Mouse (Mus musculus) ES-Bruce4 (cell line): ENCODE data around the gene Mrpl52. TPM values are rescaled to one million over a fixed set of nuclear protein-coding genes. Genes with fewer than 3 reads are reported as not detected.
A peak's percentile ranks its signal among the peaks of the same experiment; 100 is the strongest.

Experiments
- H3K27ac ChIP-seq: 2 replicates; pipeline ENCODE4 v1.5.1; 2012; ENCODE audit warnings: low read length, inconsistent platforms; ENCODE audit not compliant: insufficient read depth
- H3K27me3 ChIP-seq: 2 replicates; pipeline ENCODE4 v1.6.1; 2012; ENCODE audit warnings: mild to moderate bottlenecking, low read length, inconsistent platforms; ENCODE audit not compliant: control insufficient read depth, poor library complexity, insufficient read depth, severe bottlenecking
- H3K36me3 ChIP-seq: 2 replicates; pipeline ENCODE4 v1.6.1; 2012; ENCODE audit warnings: inconsistent platforms, mild to moderate bottlenecking, low read length, moderate library complexity; ENCODE audit not compliant: control insufficient read depth, poor library complexity, insufficient read depth, severe bottlenecking
- H3K4me1 ChIP-seq: one replicate; pipeline ENCODE4 v1.8.1; 2011; ENCODE audit warnings: low read length; ENCODE audit not compliant: control insufficient read depth, insufficient read depth
- H3K4me3 ChIP-seq: 2 replicates; pipeline ENCODE4 v1.5.1; 2011; ENCODE audit warnings: low read depth, mild to moderate bottlenecking, low read length
- H3K9ac ChIP-seq: 2 replicates; pipeline ENCODE4 v1.6.1; 2012; ENCODE audit warnings: low read depth, mild to moderate bottlenecking, inconsistent platforms; ENCODE audit not compliant: poor library complexity, severe bottlenecking
- H3K9me3 ChIP-seq: replicated peaks from 2 replicates; pipeline ENCODE4 v1.6.1; 2012; ENCODE audit warnings: mild to moderate bottlenecking, low read length, inconsistent platforms; ENCODE audit not compliant: control insufficient read depth, poor library complexity, insufficient read depth, severe bottlenecking
- CTCF ChIP-seq: IDR thresholded peaks from one replicate; pipeline ENCODE4 v1.8.1; 2011; ENCODE audit warnings: low read depth, low read length
- EP300 ChIP-seq: IDR thresholded peaks from 2 replicates; pipeline ENCODE4 v1.6.1; 2011; ENCODE audit warnings: low read depth, low read length; ENCODE audit not compliant: insufficient read depth
- POLR2A ChIP-seq: IDR thresholded peaks from one replicate; pipeline ENCODE4 v1.8.1; 2011; ENCODE audit warnings: low read length; ENCODE audit not compliant: insufficient read depth
- polyA plus RNA-seq: library from polyadenylated mRNA; stranded (reverse); fragments of >200 nt; gene quantifications from 2 replicates; pipeline ENCODE4 v1.2.4, GENCODE M21; 2011; ENCODE audit warnings: low read depth; ENCODE audit not compliant: missing spikeins, insufficient read depth, insufficient read length

Mrpl52 gene
- polyA plus RNA-seq, 1 experiment = 114 TPM

GRCm38 (mm10) chr14:54394309-54394708 lies 32.4 kb upstream of the Mrpl52 start:
- Histone ChIP-seq H3K27me3 (no peaks in the 10 kb centered on the region), H3K9ac (no peak overlapping the region), H3K27ac (no peak overlapping the region), H3K4me1 (no peaks in the 10 kb centered on the region), H3K36me3 (peaks cover 61% of the 10 kb centered on the region), H3K9me3 (no peaks in the 10 kb centered on the region), H3K4me3 (no peak overlapping the region)
- no peak for TF ChIP-seq POLR2A
- no peak for TF ChIP-seq EP300
- TF ChIP-seq CTCF = no peak

- no peak overlapping the region for H3K4me3 ChIP-seq
- no peak overlapping the region for H3K27ac ChIP-seq
- H3K27me3 ChIP-seq = no peaks in the 10 kb centered on the region
- H3K9me3 ChIP-seq = no peaks in the 10 kb centered on the region
- H3K9ac ChIP-seq = no peak overlapping the region
- no peaks in the 10 kb centered on the region for H3K4me1 ChIP-seq
- TF ChIP-seq EP300 = no peak
- TF ChIP-seq CTCF = no peak
- TF ChIP-seq POLR2A = no peak
- H3K36me3 ChIP-seq = peaks cover 60% of the 10 kb centered on the region
Observed at GRCm38 (mm10) chr14:54396685-54397084, 30.0 kb upstream of the Mrpl52 start.

- H3K27me3 ChIP-seq = no peaks in the 10 kb centered on the region
- H3K4me3 ChIP-seq = no peak overlapping the region
- no peaks in the 10 kb centered on the region for H3K4me1 ChIP-seq
- no peaks in the 10 kb centered on the region for H3K9me3 ChIP-seq
- H3K9ac ChIP-seq = no peak overlapping the region
- H3K36me3 ChIP-seq = peaks cover 69% of the 10 kb centered on the region
- no peak overlapping the region for H3K27ac ChIP-seq
- no peak for TF ChIP-seq EP300
- no peak for TF ChIP-seq CTCF
- TF ChIP-seq POLR2A = no peak
Observed at GRCm38 (mm10) chr14:54397872-54398527, 28.7 kb upstream of the Mrpl52 start.

- H3K27me3 ChIP-seq = no peaks in the 10 kb centered on the region
- TF ChIP-seq POLR2A = no peak
- TF ChIP-seq EP300 = no peak
- no peak for TF ChIP-seq CTCF
- H3K27ac ChIP-seq = no peak overlapping the region
- H3K9ac ChIP-seq = no peak overlapping the region
- no peaks in the 10 kb centered on the region for H3K4me1 ChIP-seq
- H3K36me3 ChIP-seq = peaks cover 73% of the 10 kb centered on the region
- H3K9me3 ChIP-seq = no peaks in the 10 kb centered on the region
- no peak overlapping the region for H3K4me3 ChIP-seq
Observed at GRCm38 (mm10) chr14:54398528-54398916, 28.2 kb upstream of the Mrpl52 start.

GRCm38 (mm10) chr14:54398921-54399382 lies 27.8 kb upstream of the Mrpl52 start:
- no peaks in the 10 kb centered on the region for H3K4me1 ChIP-seq
- 0 out of 2 replicates have a peak overlapping the region, but pooled peaks have one; percentile 9 for H3K27ac ChIP-seq
- no peak overlapping the region for H3K4me3 ChIP-seq
- H3K9me3 ChIP-seq = no peaks in the 10 kb centered on the region
- TF ChIP-seq POLR2A (no peak), EP300 (no peak), CTCF (no peak)
- H3K27me3 ChIP-seq = no peaks in the 10 kb centered on the region
- no peak overlapping the region for H3K9ac ChIP-seq
- peaks cover 71% of the 10 kb centered on the region for H3K36me3 ChIP-seq

- Histone ChIP-seq H3K9me3 (no peaks in the 10 kb centered on the region), H3K27ac (no peak overlapping the region), H3K27me3 (no peaks in the 10 kb centered on the region), H3K36me3 (peaks cover 67% of the 10 kb centered on the region), H3K9ac (no peak overlapping the region), H3K4me1 (no peaks in the 10 kb centered on the region), H3K4me3 (no peak overlapping the region)
- no peak for TF ChIP-seq POLR2A
- TF ChIP-seq CTCF = no peak
- TF ChIP-seq EP300 = no peak
Observed at GRCm38 (mm10) chr14:54401723-54402122, 25.0 kb upstream of the Mrpl52 start.
